Mouse (Mus musculus) right cerebral cortex, adult 2 months (tissue): ENCODE results near the gene Lce1j.
A peak's percentile ranks its signal among the peaks of the same experiment; 100 is the strongest.
"Not testable (repeated sequence)": the region's sequence is repeated elsewhere in the genome, so short reads cannot be mapped to it uniquely, and the experiment has no call there.

ENCODE experiments used
- DNase-seq, 2 experiments: peaks; one replicate each; pipeline ENCODE4 v3.0.0; 2021 to 2022; ENCODE audit warnings: low spot score in 2 of 2

Lce1j gene

GRCm38 (mm10) chr3:92790414-92790813 is at the start of gene Lce1j:
TSS of gene Lce1j (minus strand) at chr3:92790514.
- no peak for DNase-seq

- no peak for DNase-seq
Measured at GRCm38 (mm10) chr3:92827108-92827507, 36.8 kb upstream of the Lce1j start, which contains the start of gene Kprp. TSS of gene Kprp (minus strand) at chr3:92827247.

GRCm38 (mm10) chr3:92825808-92826207 is 35.5 kb upstream of the Lce1j start:
- peak in 1 of 2 experiments; percentile 4 for DNase-seq

GRCm38 (mm10) chr3:92816036-92816435 is 25.7 kb upstream of the Lce1j start:
- DNase-seq = not testable (repeated sequence)

- no peak for DNase-seq
Measured at GRCm38 (mm10) chr3:92815581-92815980, 25.3 kb upstream of the Lce1j start.

- no peak for DNase-seq
Measured at GRCm38 (mm10) chr3:92807791-92808190, 17.5 kb upstream of the Lce1j start, which contains the start of gene Lce1k. TSS of gene Lce1k (minus strand) at chr3:92807891.

GRCm38 (mm10) chr3:92778799-92779198 is 11.5 kb downstream of the Lce1j start, which contains the start of gene Lce1i:
TSS of gene Lce1i (minus strand) at chr3:92778899.
- no peak for DNase-seq

- no peak for DNase-seq
Measured at GRCm38 (mm10) chr3:92771573-92771972, 18.7 kb downstream of the Lce1j start.

- DNase-seq = no peak
Measured at GRCm38 (mm10) chr3:92764965-92765364, 25.3 kb downstream of the Lce1j start, which contains the start of gene Lce1h. TSS of gene Lce1h (minus strand) at chr3:92765065.

GRCm38 (mm10) chr3:92753197-92753596 is 37.1 kb downstream of the Lce1j start:
- no peak for DNase-seq

- DNase-seq = no peak
Measured at GRCm38 (mm10) chr3:92752238-92752637, 38.1 kb downstream of the Lce1j start, which contains the start of gene Lce1g. TSS of gene Lce1g (minus strand) at chr3:92752338.

GRCm38 (mm10) chr3:92738996-92739395 is 51.3 kb downstream of the Lce1j start, which contains the start of gene Gm38119:
TSS of gene Gm38119 (minus strand) at chr3:92739096.
- DNase-seq = no peak
